Mouse (Mus musculus): ENCODE results near the gene Rnf214.

GRCm38 (mm10) chr9:45845541-45845940, 61.2 kb downstream of the Rnf214 start:
- no peak for TF ChIP-seq TAL1 (IDR thresholded peaks at IDR 0.05; ENCODE audit: low read length)
- TF ChIP-seq GATA1 (IDR thresholded peaks at IDR 0.05; ENCODE audit: low read length): no peak
